Mouse (Mus musculus) hindbrain, embryonic 10.5 days (tissue): ENCODE measurements around the gene Zbtb20. TPM values are rescaled to one million over a fixed set of nuclear protein-coding genes. Genes with fewer than 3 reads are reported as not detected.

Experiments used
- DNase-seq: peaks from one replicate; pipeline ENCODE4 v3.0.0-alpha.2; 2017; ENCODE audit warnings: low spot score
- H3K27ac ChIP-seq: fragments of 300-500 bp; sonication (generic); 2 replicates; pipeline ENCODE4 v1.5.1; 2016; ENCODE audit warnings: mild to moderate bottlenecking, moderate library complexity
- H3K27me3 ChIP-seq: fragments of 300-500 bp; sonication (generic); 2 replicates; pipeline ENCODE4 v1.6.1; 2016; ENCODE audit warnings: mild to moderate bottlenecking; ENCODE audit not compliant: poor library complexity, insufficient read depth, severe bottlenecking
- H3K36me3 ChIP-seq: fragments of 300-500 bp; sonication (generic); 2 replicates; pipeline ENCODE4 v1.6.1; 2016; ENCODE audit warnings: mild to moderate bottlenecking, moderate library complexity
- H3K4me1 ChIP-seq: fragments of 300-500 bp; sonication (generic); replicated peaks from 2 replicates; pipeline ENCODE4 v1.6.1; 2016; ENCODE audit warnings: mild to moderate bottlenecking
- H3K4me3 ChIP-seq: fragments of 300-500 bp; sonication (generic); 2 replicates; pipeline ENCODE4 v1.5.1; 2016; ENCODE audit warnings: mild to moderate bottlenecking, moderate library complexity
- H3K9me3 ChIP-seq: fragments of 300-500 bp; sonication (generic); 2 replicates; pipeline ENCODE4 v1.6.1; 2016; ENCODE audit warnings: mild to moderate bottlenecking, moderate library complexity
- WGBS: fragments of 180-500 bp; shearing (Covaris S2); methylation state at CpG from one replicate; pipeline ENCODE4 v1.1.7; 2016; 5-methylcytosine and 5-hydroxymethylcytosine counted together
- polyA plus RNA-seq: library from polyadenylated mRNA; unstranded; fragments of >200 nt; fragmentation: Nextera tagmentation; extraction: Ambion mirVana; gene quantifications from 2 replicates; pipeline ENCODE4 v1.2.1, GENCODE M21; 2016

The Zbtb20 gene
- polyA plus RNA-seq, 1 experiment from 2014 or later = 41.3 TPM

DNA sequence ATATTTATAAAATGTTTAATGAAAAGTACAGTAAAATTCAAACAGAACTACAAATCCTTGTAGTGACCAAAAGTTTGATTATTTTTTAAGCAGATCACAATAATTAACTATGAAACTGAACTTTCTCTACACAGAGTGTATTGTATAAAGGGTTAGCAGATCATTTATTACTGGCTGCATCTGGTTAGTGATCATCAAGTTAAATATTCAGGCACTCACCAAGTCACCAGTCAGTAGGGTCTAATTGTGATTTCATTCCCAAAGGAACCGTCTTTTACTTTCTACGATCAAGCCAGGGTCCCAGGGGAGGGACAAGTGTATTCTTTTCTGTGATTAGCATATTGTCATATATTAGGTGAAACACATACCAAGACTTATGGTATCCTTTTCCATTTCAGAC, 426.5 kb downstream of the Zbtb20 start:
- H3K4me1 ChIP-seq = peaks cover 15% of the 10 kb centered on the region
- H3K27ac ChIP-seq = no peak overlapping the region
- no peaks in the 10 kb centered on the region for H3K27me3 ChIP-seq
- no peaks in the 10 kb centered on the region for H3K9me3 ChIP-seq
- no peak for DNase-seq
- WGBS = 75% methylated on average over 2 of the region's 2 CpGs
- H3K36me3 ChIP-seq = no peaks in the 10 kb centered on the region
- H3K4me3 ChIP-seq = no peak overlapping the region

DNA sequence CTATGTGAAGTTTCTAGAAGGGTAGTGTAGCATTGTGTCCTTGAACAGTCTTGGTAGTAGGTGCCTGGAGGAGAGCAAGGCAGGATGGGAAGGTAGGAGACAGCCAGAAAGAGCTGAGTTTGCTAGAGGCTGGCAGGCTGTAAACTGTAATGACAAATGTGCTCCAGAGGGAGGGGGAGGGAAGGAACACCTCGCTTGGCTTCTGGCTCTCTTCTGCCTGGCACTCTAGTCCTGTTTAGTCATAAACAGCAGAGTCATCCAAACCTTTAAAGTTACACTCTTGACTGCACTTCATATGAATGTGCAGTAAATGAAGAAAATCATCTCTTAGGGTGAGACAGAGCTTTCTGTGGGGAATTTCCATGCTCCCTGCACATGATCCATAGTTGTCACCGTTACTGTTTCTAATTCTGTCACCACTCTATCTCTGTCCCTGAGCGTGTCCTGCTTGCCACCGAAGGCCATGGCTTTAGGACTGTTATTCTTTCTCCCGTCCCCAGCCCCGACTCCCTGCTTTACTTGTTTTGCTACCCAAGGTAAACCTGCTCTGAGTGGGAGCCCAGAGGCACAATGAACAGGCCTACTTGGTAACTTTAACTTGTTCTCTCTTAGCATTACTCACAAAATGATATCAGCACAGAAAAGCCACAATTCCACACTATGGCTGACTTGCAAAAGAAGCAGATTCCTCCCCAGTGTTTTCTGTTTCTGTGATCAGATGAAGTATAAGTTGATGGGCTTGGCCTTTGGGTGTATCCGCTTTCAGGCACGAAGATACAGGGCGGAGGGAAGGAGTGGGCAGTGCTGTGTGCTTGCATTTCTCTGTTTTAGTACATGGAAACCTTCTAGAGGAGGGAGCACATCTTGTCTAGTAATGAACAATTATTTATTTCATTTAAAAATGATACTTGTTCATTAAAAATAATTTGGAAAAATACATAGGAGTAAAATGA, 427.8 kb downstream of the Zbtb20 start:
- no peaks in the 10 kb centered on the region for H3K36me3 ChIP-seq
- no peak for DNase-seq
- H3K27ac ChIP-seq = no peak overlapping the region; the same call in 1 of the 2 replicates
- no peaks in the 10 kb centered on the region for H3K27me3 ChIP-seq
- H3K4me3 ChIP-seq = no peak overlapping the region
- 60% methylated on average over 9 of the region's 9 CpGs for WGBS
- H3K4me1 ChIP-seq = peaks cover 12% of the 10 kb centered on the region
- no peaks in the 10 kb centered on the region for H3K9me3 ChIP-seq

DNA sequence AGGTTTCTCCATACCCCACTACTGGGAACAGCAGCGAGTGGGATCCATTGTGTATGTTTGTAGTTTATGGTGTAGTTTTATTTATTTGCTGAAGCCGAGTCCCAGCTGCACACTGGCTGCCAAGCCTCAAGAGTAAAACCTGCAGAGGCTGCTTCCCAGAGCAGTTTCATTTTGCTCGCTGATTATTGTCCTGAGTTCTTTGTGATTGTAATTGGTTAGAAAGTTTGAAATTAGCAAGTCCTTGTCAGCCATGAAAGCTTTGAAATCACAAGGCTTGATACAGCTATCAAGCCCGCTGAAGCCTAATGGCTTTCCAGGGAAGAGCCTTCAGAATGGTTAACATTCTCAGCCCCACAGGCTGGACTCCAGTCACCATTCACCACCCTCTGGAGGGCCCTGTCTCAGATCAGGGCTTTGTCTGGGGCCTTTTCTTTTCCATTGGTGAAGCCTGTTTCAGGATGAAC, 434.3 kb downstream of the Zbtb20 start:
- Histone ChIP-seq H3K27me3 (no peaks in the 10 kb centered on the region), H3K27ac (peak overlapping the region; percentile 80), H3K4me3 (no peak overlapping the region), H3K4me1 (peaks cover 30% of the 10 kb centered on the region), H3K9me3 (no peaks in the 10 kb centered on the region), H3K36me3 (no peaks in the 10 kb centered on the region)
- DNase-seq = peak; percentile 46
- 27% methylated on average over 4 of the region's 4 CpGs for WGBS

DNA sequence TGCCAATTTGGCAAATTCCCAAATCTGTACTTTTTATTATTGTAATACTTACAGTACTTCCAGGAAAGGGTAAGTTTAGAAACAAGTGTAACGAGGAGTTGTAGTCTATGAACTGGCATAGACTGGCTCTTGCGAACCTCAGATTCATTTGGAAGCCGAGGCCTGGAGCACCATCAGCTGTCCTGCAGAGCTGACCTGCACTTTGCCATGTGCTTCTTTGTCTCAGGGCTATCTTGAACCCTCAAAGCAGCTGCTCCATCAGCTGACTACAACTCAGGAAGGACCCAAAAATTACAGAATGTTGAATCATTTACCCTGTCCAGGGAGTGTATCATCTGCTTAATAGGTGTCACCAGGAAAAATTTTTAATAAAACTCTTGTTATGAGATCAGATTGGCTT, 448.3 kb downstream of the Zbtb20 start:
- no peaks in the 10 kb centered on the region for H3K4me1 ChIP-seq
- WGBS = 89% methylated on average over 3 of the region's 3 CpGs
- H3K4me3 ChIP-seq = no peak overlapping the region
- H3K9me3 ChIP-seq = no peaks in the 10 kb centered on the region
- no peaks in the 10 kb centered on the region for H3K36me3 ChIP-seq
- DNase-seq = no peak
- H3K27me3 ChIP-seq = no peaks in the 10 kb centered on the region
- H3K27ac ChIP-seq = no peak overlapping the region

DNA sequence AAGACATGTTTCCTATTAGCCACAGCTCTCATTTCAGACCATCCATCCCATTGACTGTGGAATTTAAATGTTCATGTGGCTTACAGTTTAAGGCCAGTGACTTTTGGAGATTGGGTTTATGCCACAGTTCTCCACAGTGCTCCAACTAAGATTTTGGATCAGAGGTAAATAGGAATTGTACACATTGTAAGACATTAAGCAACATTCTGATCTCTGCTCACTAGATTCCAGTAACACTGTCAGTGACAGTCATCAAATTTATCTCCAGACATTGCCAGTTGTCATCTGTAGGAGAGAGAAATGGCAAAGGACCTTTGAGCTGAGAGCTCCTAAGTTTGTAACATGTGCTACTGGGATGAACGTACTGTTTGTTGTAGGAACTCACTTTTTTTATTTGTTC, 452.5 kb downstream of the Zbtb20 start:
- Histone ChIP-seq H3K27me3 (no peaks in the 10 kb centered on the region), H3K4me3 (no peak overlapping the region), H3K27ac (no peak overlapping the region), H3K4me1 (peaks cover 2% of the 10 kb centered on the region; the same call in 1 of the 2 replicates), H3K9me3 (no peaks in the 10 kb centered on the region), H3K36me3 (no peaks in the 10 kb centered on the region)
- no peak for DNase-seq
- 93% methylated on average over 1 of the region's 1 CpGs for WGBS

DNA sequence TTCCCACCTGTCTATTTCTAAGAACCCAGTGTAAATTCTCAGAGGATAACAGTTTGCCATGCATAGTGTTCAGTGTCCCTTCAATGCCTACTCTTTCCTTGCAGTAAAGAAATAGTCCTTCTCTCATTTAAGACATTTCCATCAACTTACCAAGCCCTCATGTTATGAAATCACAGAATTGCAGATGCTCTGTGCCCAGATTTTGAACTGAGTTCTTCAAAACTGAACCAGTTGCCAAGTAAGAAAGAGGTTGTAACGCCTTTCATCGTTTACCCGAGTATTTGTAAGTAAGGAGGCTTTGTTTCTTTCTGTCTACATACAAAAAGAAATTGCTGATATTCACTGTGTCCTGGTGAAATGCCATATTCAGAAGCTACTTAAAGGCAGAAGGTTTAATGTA, 454.5 kb downstream of the Zbtb20 start:
- Histone ChIP-seq H3K4me1 (peaks cover 15% of the 10 kb centered on the region; the same call in 1 of the 2 replicates), H3K36me3 (no peaks in the 10 kb centered on the region), H3K27me3 (no peaks in the 10 kb centered on the region), H3K27ac (no peak overlapping the region), H3K4me3 (no peak overlapping the region), H3K9me3 (no peaks in the 10 kb centered on the region)
- no peak for DNase-seq
- WGBS = 93% methylated on average over 3 of the region's 3 CpGs

DNA sequence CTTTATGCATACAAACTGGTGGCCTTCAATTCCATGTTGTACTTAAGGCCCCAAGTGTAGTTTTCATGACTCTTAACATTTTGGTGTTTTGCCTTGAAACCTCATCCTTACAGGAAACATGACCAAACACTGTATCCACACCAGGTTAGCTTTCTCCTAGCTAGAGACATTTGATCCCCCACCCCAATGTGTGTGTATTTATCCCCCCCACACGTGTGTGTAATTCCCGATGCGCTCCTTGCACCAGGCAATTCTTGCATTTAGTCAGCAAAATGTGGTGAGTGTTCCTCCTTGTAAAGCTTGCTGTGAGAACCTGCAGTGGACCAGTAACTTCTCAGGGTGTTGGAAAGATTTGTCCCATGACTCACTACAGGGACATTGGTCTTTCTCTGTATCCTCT, 455.8 kb downstream of the Zbtb20 start:
- H3K9me3 ChIP-seq = no peaks in the 10 kb centered on the region
- peaks cover 17% of the 10 kb centered on the region; the same call in 1 of the 2 replicates for H3K4me1 ChIP-seq
- WGBS = 86% methylated on average over 3 of the region's 3 CpGs
- H3K36me3 ChIP-seq = no peaks in the 10 kb centered on the region
- no peaks in the 10 kb centered on the region for H3K27me3 ChIP-seq
- no peak for DNase-seq
- no peak overlapping the region for H3K27ac ChIP-seq
- H3K4me3 ChIP-seq = no peak overlapping the region

DNA sequence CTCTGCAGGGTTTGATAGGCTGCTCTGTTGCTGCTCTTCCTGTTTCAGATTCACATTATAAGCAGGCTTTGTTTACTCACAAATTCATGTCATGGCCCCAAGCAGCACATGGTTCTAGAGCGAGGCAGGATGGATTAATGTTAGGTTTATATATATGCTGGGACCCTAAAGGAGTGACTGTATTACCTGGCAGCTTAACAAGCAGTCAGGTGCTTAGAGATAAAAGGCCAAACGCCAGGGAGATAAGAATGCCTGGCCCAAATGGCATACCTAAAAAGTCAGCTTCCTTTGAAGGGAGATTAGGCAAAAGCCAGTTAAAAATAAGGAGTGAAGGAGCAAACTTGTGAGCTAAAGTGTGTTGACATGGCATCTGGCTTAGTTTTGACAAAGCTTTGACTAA, 457.1 kb downstream of the Zbtb20 start:
- Histone ChIP-seq H3K4me1 (peaks cover 17% of the 10 kb centered on the region; the same call in 1 of the 2 replicates), H3K4me3 (no peak overlapping the region), H3K27me3 (no peaks in the 10 kb centered on the region), H3K27ac (no peak overlapping the region), H3K36me3 (no peaks in the 10 kb centered on the region), H3K9me3 (no peaks in the 10 kb centered on the region)
- 69% methylated on average over 2 of the region's 2 CpGs for WGBS
- DNase-seq = no peak

DNA sequence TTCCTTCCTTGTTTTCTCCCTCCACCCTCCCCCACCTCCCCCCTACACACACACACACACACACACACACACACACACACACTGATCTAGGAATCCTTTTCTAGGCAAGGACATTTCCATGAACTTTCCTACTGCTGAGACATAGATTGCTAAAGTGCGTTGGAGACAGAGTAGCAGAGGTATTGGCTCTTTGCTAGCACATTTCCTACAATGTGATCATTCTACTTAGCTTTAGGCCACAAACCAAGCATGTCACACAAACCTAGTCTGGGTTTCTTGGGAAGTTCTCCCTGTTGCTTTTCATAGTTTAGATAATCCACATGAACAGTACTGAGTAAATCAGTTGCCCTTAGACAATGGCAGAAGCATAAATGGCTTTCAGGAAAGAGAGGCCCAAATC, 457.6 kb downstream of the Zbtb20 start:
- no peak overlapping the region for H3K27ac ChIP-seq
- no peak for DNase-seq
- H3K27me3 ChIP-seq = no peaks in the 10 kb centered on the region
- no peak overlapping the region for H3K4me3 ChIP-seq
- H3K36me3 ChIP-seq = no peaks in the 10 kb centered on the region
- peaks cover 17% of the 10 kb centered on the region; the same call in 1 of the 2 replicates for H3K4me1 ChIP-seq
- WGBS = 65% methylated on average over 1 of the region's 1 CpGs
- H3K9me3 ChIP-seq = no peaks in the 10 kb centered on the region

DNA sequence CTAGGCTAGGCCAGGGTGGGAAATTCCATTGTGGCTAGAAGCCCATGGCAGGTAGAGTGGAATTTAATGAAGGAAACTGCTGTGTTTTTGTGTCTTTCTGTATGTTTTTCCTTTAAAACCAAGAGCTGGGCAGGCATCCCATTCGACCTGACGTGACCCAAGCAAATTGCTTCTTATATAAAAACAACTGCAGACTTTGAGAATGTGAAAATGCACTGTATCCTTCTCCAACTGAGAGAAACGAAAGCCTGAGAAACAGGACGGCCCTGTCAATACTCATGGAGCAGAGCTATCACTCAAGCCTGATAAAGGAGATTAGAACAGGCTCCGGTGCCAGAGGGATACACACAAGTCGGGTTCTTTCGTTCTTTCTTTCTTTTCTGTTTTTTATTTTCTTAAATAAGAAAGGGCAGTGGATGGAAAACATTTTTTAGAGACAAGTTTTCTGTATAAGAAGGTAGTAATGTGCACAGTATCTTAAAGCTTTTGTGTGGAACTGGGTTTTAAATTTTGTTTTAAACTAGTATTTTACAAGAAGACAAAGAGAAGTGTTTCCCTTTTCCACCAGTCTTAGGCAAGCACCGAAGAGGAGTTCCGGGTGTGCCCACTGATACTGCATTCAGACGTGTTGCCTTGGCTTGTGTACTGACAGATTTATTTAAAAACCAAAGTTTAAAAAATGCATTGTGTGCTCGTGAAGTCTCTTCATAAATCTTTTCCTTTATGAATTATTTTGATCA, 458.9 kb downstream of the Zbtb20 start:
- Histone ChIP-seq H3K9me3 (no peaks in the 10 kb centered on the region), H3K36me3 (no peaks in the 10 kb centered on the region), H3K4me1 (peaks cover 17% of the 10 kb centered on the region; the same call in 1 of the 2 replicates), H3K27ac (no peak overlapping the region), H3K4me3 (no peak overlapping the region), H3K27me3 (no peaks in the 10 kb centered on the region)
- DNase-seq = no peak
- WGBS = 57% methylated on average over 11 of the region's 11 CpGs

DNA sequence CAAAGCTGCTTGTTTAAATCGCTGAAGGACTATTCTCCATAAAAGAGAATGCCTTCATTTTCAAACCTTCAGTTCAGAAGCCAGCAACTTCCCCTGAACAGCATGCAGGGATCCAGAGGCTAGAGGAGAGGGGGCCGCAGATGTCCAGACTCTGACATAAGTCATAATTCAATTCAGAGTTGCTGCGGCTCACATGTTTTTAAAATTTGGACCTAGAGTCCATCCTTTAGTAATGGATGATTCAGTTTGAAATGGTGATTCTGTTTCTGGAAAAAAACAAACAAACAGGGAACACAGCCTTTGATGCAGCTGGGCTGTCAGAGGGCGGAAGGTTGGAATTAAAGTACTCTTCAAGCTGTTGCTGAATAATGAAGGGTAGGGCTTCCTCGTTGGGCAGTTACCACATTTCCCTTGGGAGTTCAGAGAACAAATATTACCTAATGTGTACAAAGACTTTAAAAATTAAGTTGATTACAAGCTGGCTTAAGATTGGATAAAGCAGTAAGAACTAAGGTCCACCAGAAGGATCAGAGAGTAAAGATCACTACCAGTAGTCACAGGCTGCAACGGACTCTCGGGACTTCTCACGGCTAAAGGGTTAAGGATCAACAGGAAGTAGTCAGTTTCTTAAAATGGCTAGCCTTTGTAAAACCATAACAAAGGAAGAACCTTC, 459.6 kb downstream of the Zbtb20 start:
- no peak overlapping the region for H3K27ac ChIP-seq
- DNase-seq = no peak
- WGBS = 75% methylated on average over 8 of the region's 8 CpGs

DNA sequence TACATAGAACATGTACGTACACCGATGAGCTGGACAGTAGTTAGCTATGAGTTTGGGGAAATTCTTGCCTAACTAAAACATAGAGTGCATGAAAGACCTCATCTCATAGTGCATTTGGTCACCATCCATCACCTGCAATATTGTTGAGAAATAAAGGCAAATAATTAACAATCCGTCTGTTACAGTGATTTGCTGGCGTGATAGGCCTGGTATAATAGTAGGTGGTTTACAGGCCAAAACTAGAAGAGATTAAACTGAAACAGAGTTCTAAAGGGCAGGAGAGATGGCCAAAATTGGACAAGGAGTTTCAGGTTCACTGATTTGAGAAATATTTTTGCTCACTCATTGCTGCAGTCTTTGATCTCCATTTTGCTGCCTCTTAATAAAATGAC, 460.1 kb downstream of the Zbtb20 start:
- no peak overlapping the region for H3K27ac ChIP-seq
- DNase-seq = no peak
- no peak overlapping the region for H3K4me3 ChIP-seq
- no peaks in the 10 kb centered on the region for H3K9me3 ChIP-seq
- 93% methylated on average over 4 of the region's 4 CpGs for WGBS
- H3K4me1 ChIP-seq = peaks cover 17% of the 10 kb centered on the region; the same call in 1 of the 2 replicates
- H3K27me3 ChIP-seq = no peaks in the 10 kb centered on the region
- H3K36me3 ChIP-seq = no peaks in the 10 kb centered on the region

More for the DNA sequence above, 459.6 kb downstream of the Zbtb20 start:
- H3K36me3 ChIP-seq = no peaks in the 10 kb centered on the region
- no peaks in the 10 kb centered on the region for H3K27me3 ChIP-seq
- no peak overlapping the region for H3K4me3 ChIP-seq
- no peaks in the 10 kb centered on the region for H3K9me3 ChIP-seq
- H3K4me1 ChIP-seq = peaks cover 17% of the 10 kb centered on the region; the same call in 1 of the 2 replicates
